Mouse (Mus musculus): ENCODE data around the gene Mtx1. TPM values are rescaled to one million over a fixed set of nuclear protein-coding genes. Genes with fewer than 3 reads are reported as not detected.

Mtx1 gene
- polyA plus RNA-seq, 1 experiment from 2014 or later, result 231 TPM

DNA sequence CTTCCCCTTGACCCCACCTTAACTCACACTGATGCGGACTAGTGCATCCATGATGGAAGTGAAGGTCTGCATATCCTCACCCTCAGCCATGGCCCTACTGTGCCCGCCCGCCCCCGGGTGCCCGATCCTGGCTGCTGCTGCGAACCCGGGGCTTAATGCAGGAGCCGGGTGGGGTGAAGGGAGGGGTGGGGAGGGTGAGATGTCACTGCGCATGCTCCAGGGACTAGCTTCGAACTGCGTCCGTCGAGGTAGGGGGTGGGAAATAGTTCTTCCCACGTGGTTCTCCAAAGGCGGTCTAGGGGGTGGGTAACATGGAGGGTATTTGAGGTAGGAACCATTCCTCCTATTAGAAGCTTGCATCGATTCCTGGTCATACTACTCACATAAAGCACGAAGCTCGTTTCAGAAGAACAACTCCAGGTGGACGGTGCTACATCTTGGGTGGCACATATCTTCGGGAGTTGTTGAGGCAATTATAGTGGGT lies 18.8 kb upstream of the Mtx1 start, which contains the start of gene Krtcap2:
Gene Krtcap2 (plus strand): TSS at position 279 of the 484 bp plus-strand sequence.
- Histone ChIP-seq H3K9ac (ENCODE audit: low read length) (peak within 1 kb of the TSS; percentile 82), H3K36me3 (ENCODE audit: control insufficient read depth, insufficient read depth, low read length) (no peaks in the 10 kb centered on the region; the same call in 1 of the 2 replicates), H3K4me2 (ENCODE audit: low read depth, severe bottlenecking) (peak within 1 kb of the TSS; percentile 89), H3K9me3 (ENCODE audit: control insufficient read depth, low read length) (no peaks in the 10 kb centered on the region), H3K27me3 (ENCODE audit: control insufficient read depth, insufficient read depth, low read length) (no peaks in the 10 kb centered on the region), H3K4me1 (ENCODE audit: control insufficient read depth, insufficient read depth, low read length) (peaks cover 27% of the 10 kb centered on the region), H3K4me3 (ENCODE audit: low read depth, low read length) (peak within 1 kb of the TSS; percentile 78), H3K27ac (replicated peaks; ENCODE audit: low read depth, low read length) (0 out of 2 replicates have a peak within 1 kb of the TSS, but pooled peaks have one; percentile 2)
- WGBS, result 4% methylated on average over 20 of the region's 20 CpGs
- peak; percentile 61 for DNase-seq (ENCODE audit: low spot score)
- ATAC-seq (ENCODE audit: insufficient number of reproducible peaks, low FRiP score, low TSS enrichment, low read depth), result no peak; the same call in 1 of the 2 replicates

DNA sequence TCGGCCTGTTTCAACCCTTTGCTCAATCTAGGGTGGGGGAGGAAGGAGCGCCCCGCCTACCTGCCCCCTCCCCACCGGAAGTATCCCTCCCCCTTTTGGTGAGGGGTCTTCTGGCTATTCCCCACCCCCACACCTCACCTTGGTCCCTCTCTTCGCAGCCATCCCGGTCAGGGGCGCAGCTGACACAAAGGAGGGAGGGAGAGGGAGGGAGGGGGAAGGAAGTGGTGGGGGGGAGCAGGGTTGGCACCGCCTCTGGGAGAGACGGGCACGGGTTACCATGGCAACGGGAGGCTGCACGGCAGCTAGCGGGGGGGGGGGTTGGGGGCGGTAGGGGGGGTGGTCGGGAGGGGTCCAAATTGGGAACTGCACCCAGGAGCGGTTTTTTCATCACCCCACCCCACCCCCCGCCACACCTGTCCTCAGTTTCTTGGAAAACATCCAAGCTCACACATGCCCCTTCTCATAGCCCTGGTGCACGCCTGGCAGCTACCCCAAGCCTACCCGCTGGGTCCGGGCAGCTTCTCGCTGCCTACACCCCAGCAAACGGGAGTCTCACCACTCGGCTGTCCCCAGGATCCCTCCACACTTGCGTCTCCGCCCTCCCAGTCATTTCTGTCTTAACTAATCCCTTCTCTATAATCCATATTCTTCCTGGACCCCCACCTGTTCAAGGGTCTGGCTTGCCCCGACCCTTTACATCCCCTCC lies 18.2 kb upstream of the Mtx1 start:
- under 1% methylated on average over 21 of the region's 26 CpGs for WGBS
- Histone ChIP-seq H3K27me3 (ENCODE audit: control insufficient read depth, insufficient read depth, low read length) (no peaks in the 10 kb centered on the region), H3K4me1 (ENCODE audit: control insufficient read depth, insufficient read depth, low read length) (peaks cover 25% of the 10 kb centered on the region), H3K36me3 (ENCODE audit: control insufficient read depth, insufficient read depth, low read length) (no peaks in the 10 kb centered on the region; the same call in 1 of the 2 replicates), H3K4me3 (ENCODE audit: low read depth, low read length) (peak overlapping the region; percentile 78), H3K9ac (ENCODE audit: low read length) (peak overlapping the region; percentile 57; the same call in 1 of the 2 replicates), H3K4me2 (ENCODE audit: low read depth, severe bottlenecking) (peak overlapping the region; percentile 89), H3K27ac (replicated peaks; ENCODE audit: low read depth, low read length) (no peak overlapping the region), H3K9me3 (ENCODE audit: control insufficient read depth, low read length) (no peaks in the 10 kb centered on the region)
- ATAC-seq (ENCODE audit: insufficient number of reproducible peaks, low FRiP score, low TSS enrichment, low read depth), result peak; percentile 33; the same call in 1 of the 2 replicates
- peak; percentile 67 for DNase-seq (ENCODE audit: low spot score)

DNA sequence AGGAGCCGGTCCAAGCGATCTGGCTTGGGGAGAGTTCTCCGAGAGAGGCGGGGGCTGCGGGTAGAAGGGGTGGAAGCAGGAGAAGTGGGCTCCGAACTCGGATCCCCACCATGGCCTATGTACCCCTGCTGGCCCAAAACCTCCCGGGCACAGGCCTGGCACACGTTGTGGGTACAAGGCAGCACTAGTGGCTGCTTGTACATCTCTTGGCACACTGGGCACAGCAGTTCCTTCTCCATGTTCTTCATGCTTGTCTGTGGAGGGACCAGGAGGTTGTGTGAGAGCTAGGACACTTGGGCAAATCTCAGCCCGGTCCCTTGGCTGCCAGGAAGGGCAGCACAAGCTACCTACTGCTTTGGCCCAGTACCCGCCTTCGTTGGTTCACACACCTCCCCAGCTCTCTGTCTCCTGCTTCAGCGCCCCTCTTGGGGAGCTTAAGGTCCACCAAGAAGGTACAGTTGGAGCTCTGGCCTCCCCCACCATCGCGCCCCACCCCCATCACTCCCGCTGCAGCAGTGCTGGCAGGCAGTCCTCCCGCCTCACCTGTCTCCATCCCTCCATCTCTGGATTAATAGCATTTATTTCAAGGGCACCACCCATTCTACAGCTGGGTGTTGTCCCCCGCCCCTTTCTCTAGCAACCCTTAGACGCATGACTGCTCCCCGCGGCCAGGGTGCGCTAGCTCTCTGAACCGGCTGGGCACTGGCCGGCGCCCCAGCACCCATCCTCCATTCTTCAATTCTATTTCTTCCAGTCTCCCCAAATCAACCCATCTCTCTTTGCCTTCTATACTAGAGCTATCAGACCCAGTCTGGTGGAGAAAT lies 17.5 kb upstream of the Mtx1 start:
- Histone ChIP-seq H3K9me3 (ENCODE audit: control insufficient read depth, low read length) (no peaks in the 10 kb centered on the region), H3K4me1 (ENCODE audit: control insufficient read depth, insufficient read depth, low read length) (peaks cover 25% of the 10 kb centered on the region), H3K36me3 (ENCODE audit: control insufficient read depth, insufficient read depth, low read length) (no peaks in the 10 kb centered on the region; the same call in 1 of the 2 replicates), H3K4me2 (ENCODE audit: low read depth, severe bottlenecking) (peak overlapping the region; percentile 89), H3K9ac (ENCODE audit: low read length) (peak overlapping the region; percentile 57), H3K27ac (replicated peaks; ENCODE audit: low read depth, low read length) (0 out of 2 replicates have a peak overlapping the region, but pooled peaks have one; percentile 14), H3K27me3 (ENCODE audit: control insufficient read depth, insufficient read depth, low read length) (no peaks in the 10 kb centered on the region), H3K4me3 (ENCODE audit: low read depth, low read length) (peak overlapping the region; percentile 78)
- 10% methylated on average over 25 of the region's 25 CpGs for WGBS
- ATAC-seq (ENCODE audit: insufficient number of reproducible peaks, low FRiP score, low TSS enrichment, low read depth), result peak; percentile 15; the same call in 1 of the 2 replicates
- DNase-seq (ENCODE audit: low spot score), result peak; percentile 38

DNA sequence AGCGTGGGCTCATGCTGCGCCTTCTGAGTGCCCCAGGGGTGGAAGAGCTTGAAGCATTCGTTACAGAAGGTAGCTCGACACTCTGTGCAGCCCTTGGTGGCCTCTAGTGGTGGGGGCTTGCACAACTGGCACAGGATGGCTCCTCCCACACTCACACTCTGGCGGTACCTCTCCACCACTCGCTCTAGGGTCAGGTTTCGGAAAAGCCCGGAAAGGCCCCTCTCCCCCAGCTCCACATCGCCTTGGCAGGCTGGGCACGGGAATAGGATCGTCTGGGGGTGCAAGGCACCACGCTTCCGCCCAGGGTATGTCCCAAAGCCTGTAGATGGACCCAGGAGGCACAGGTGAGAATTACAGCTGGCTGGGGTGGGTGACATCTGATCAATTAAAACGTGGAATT lies 16.7 kb upstream of the Mtx1 start:
- no peaks in the 10 kb centered on the region for H3K27me3 ChIP-seq (ENCODE audit: control insufficient read depth, insufficient read depth, low read length)
- DNase-seq (ENCODE audit: low spot score) (peak; percentile 77), ATAC-seq (ENCODE audit: insufficient number of reproducible peaks, low FRiP score, low TSS enrichment, low read depth) (0 out of 2 replicates have a peak, but pooled peaks have one; percentile 10)
- H3K27ac ChIP-seq (replicated peaks; ENCODE audit: low read depth, low read length), result no peak overlapping the region
- H3K4me2 ChIP-seq (ENCODE audit: low read depth, severe bottlenecking), result peak overlapping the region; percentile 89
- H3K9ac ChIP-seq (ENCODE audit: low read length), result no peak overlapping the region
- H3K4me3 ChIP-seq (ENCODE audit: low read depth, low read length), result peak overlapping the region; percentile 78
- no peaks in the 10 kb centered on the region; the same call in 1 of the 2 replicates for H3K36me3 ChIP-seq (ENCODE audit: control insufficient read depth, insufficient read depth, low read length)
- H3K4me1 ChIP-seq (ENCODE audit: control insufficient read depth, insufficient read depth, low read length), result peaks cover 25% of the 10 kb centered on the region
- WGBS, result 11% methylated on average over 14 of the region's 14 CpGs
- no peaks in the 10 kb centered on the region for H3K9me3 ChIP-seq (ENCODE audit: control insufficient read depth, low read length)

DNA sequence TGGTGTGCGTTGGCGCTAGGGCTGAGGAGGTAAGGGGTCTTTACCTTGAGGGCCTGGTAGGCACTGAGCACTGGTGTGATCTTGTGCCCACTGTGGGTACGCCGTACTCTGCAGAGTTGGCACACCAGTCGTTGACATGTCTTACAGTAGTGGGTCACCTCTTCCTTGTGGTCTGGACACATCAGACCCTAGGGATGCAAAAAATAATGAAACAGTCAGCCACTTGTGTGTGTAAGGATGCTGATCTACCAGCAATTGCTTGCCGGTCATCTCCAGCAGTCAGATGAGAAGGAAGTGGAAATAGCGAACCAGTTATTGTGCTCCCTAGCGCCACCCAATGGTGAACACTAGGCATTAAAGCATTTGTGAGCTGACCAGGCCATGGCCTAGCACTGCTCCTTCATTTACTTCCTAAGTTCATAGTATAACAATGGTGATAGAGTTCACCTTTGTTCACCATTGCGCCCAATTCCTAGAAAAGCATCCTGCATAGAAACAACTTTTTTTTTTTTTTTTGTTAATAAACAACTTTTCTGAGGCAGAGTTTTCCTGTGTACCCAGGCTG lies 15.5 kb upstream of the Mtx1 start:
- Histone ChIP-seq H3K4me3 (ENCODE audit: low read depth, low read length) (no peak overlapping the region), H3K27ac (replicated peaks; ENCODE audit: low read depth, low read length) (no peak overlapping the region), H3K27me3 (ENCODE audit: control insufficient read depth, insufficient read depth, low read length) (no peaks in the 10 kb centered on the region), H3K9me3 (ENCODE audit: control insufficient read depth, low read length) (no peaks in the 10 kb centered on the region), H3K9ac (ENCODE audit: low read length) (no peak overlapping the region), H3K4me2 (ENCODE audit: low read depth, severe bottlenecking) (no peak overlapping the region), H3K36me3 (ENCODE audit: control insufficient read depth, insufficient read depth, low read length) (no peaks in the 10 kb centered on the region), H3K4me1 (ENCODE audit: control insufficient read depth, insufficient read depth, low read length) (peaks cover 23% of the 10 kb centered on the region)
- ATAC-seq (ENCODE audit: insufficient number of reproducible peaks, low FRiP score, low TSS enrichment, low read depth) (no peak), DNase-seq (ENCODE audit: low spot score) (peak; percentile 70)
- 79% methylated on average over 9 of the region's 9 CpGs for WGBS

DNA sequence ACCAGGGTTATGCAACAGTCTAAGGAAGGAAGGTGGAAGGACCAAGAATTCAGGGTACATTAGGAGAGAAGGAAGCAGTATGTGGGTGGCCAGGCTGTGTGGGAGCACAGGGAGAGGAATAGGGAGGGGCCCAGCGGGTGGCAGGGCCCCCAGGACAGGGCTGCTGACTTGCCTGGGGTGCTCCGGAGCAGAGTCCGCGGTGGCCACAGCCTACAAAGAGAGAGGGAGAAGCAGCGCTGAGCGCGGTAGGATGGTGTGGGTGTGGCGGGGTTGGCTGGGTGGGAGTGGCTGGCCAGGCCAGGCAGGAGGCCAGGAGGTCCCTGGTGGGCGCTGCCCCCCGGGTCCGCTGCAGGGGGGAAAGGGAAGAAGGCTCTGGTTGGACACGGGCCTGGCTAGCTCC lies 11.6 kb upstream of the Mtx1 start:
- WGBS, result 73% methylated on average over 9 of the region's 12 CpGs
- ATAC-seq (ENCODE audit: insufficient number of reproducible peaks, low FRiP score, low TSS enrichment, low read depth), result no peak
- H3K36me3 ChIP-seq (ENCODE audit: control insufficient read depth, insufficient read depth, low read length), result no peaks in the 10 kb centered on the region

DNA sequence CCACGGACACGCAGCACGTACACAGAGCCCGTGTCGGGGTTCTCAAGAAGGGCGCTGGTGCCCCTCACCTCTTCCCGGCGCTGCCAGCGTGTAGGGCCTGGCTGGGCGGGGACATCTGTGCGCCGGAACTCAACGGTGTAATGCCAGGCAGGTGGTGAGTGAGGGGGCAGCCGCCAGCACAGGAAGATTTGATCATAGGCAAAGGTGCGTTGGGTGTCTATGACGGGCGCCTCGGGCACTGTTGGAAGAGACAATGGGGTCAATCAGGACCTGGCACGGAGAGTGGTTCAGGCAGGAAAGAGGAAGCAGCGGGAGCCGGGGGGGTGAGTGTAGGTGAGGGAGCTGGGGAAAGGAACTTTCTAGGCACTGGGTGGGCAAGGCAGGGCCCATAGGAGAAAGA lies 10.8 kb upstream of the Mtx1 start:
- Histone ChIP-seq H3K27me3 (ENCODE audit: control insufficient read depth, insufficient read depth, low read length) (no peaks in the 10 kb centered on the region), H3K9me3 (ENCODE audit: control insufficient read depth, low read length) (no peaks in the 10 kb centered on the region), H3K9ac (ENCODE audit: low read length) (no peak overlapping the region), H3K4me1 (ENCODE audit: control insufficient read depth, insufficient read depth, low read length) (no peaks in the 10 kb centered on the region), H3K36me3 (ENCODE audit: control insufficient read depth, insufficient read depth, low read length) (no peaks in the 10 kb centered on the region), H3K4me2 (ENCODE audit: low read depth, severe bottlenecking) (no peak overlapping the region), H3K27ac (replicated peaks; ENCODE audit: low read depth, low read length) (no peak overlapping the region), H3K4me3 (ENCODE audit: low read depth, low read length) (no peak overlapping the region)
- no peak for ATAC-seq (ENCODE audit: insufficient number of reproducible peaks, low FRiP score, low TSS enrichment, low read depth)
- no peak for DNase-seq (ENCODE audit: low spot score)
- WGBS, result 95% methylated on average over 21 of the region's 21 CpGs

More for the DNA sequence above, 11.6 kb upstream of the Mtx1 start:
- no peak overlapping the region for H3K27ac ChIP-seq (replicated peaks; ENCODE audit: low read depth, low read length)
- H3K4me1 ChIP-seq (ENCODE audit: control insufficient read depth, insufficient read depth, low read length), result peaks cover under 1% of the 10 kb centered on the region
- H3K4me2 ChIP-seq (ENCODE audit: low read depth, severe bottlenecking), result no peak overlapping the region
- no peak for DNase-seq (ENCODE audit: low spot score)
- H3K27me3 ChIP-seq (ENCODE audit: control insufficient read depth, insufficient read depth, low read length), result no peaks in the 10 kb centered on the region
- H3K9me3 ChIP-seq (ENCODE audit: control insufficient read depth, low read length), result no peaks in the 10 kb centered on the region
- no peak overlapping the region for H3K9ac ChIP-seq (ENCODE audit: low read length)
- H3K4me3 ChIP-seq (ENCODE audit: low read depth, low read length), result no peak overlapping the region

DNA sequence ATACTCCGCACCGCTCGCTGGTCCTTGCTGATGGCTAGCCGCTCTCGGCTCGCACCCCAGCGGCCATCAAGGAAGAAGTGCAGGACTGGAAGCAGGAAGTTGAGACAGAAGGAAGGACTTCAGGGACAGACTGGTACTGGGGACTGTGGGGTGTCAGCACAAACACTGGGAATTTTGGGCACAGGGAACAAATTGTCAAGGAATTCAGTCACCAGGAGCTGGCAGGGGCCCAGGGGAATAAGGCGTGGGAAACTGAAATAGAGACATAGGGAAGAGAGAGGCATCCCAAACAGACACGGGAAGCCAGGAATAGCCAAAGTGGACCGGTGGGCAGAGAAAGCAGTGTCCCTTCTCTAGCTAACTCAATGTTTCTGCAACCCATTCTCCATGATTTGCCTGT lies 9.6 kb upstream of the Mtx1 start:
- Histone ChIP-seq H3K4me2 (ENCODE audit: low read depth, severe bottlenecking) (no peak overlapping the region), H3K36me3 (ENCODE audit: control insufficient read depth, insufficient read depth, low read length) (no peaks in the 10 kb centered on the region), H3K27me3 (ENCODE audit: control insufficient read depth, insufficient read depth, low read length) (no peaks in the 10 kb centered on the region), H3K9ac (ENCODE audit: low read length) (no peak overlapping the region), H3K4me3 (ENCODE audit: low read depth, low read length) (no peak overlapping the region), H3K27ac (replicated peaks; ENCODE audit: low read depth, low read length) (no peak overlapping the region), H3K9me3 (ENCODE audit: control insufficient read depth, low read length) (no peaks in the 10 kb centered on the region), H3K4me1 (ENCODE audit: control insufficient read depth, insufficient read depth, low read length) (no peaks in the 10 kb centered on the region)
- 93% methylated on average over 10 of the region's 10 CpGs for WGBS
- DNase-seq (ENCODE audit: low spot score), result no peak
- no peak for ATAC-seq (ENCODE audit: insufficient number of reproducible peaks, low FRiP score, low TSS enrichment, low read depth)
